Mouse (Mus musculus): Measurements from ENCODE around the gene Nxn.
"Not testable (repeated sequence)": the region's sequence is repeated elsewhere in the genome, so short reads cannot be mapped to it uniquely, and the experiment has no call there.

Gene Nxn

DNA sequence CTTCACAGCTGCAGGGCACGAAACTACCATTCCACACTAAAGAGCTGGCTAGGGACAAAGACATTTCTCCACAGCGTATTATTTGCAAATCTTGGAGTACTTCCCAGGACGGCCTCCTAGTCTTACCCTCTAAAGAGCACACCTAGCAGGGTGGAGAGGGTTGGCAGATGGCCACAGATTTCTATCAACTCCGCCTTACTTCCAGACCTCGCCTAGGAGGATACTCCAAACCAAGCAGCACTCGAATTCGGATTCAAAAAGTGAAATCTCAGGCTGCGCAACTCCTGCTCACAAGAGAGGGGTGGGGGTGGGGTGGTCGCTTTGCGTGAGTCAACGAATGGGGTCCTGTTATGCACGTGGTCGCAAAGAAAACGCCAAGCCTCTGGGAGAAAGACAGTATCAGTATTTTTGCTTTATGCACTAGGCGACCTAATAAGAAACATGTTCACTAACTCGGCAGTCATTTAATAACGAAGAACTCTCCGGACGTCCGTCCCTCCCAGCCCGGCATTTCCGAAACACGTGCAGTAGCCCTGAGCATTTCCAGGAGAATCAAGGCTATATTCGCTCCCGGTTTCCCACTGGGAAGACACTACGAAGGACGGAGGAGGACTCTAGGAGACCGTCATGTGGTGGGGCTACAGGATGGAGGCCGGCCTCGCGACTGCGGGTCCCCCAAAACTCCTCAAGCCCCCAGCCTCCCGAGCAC lies 182.1 kb downstream of the Nxn start:
- peak; percentile 37 for DNase-seq (ENCODE audit: low read depth, low spot score)

DNA sequence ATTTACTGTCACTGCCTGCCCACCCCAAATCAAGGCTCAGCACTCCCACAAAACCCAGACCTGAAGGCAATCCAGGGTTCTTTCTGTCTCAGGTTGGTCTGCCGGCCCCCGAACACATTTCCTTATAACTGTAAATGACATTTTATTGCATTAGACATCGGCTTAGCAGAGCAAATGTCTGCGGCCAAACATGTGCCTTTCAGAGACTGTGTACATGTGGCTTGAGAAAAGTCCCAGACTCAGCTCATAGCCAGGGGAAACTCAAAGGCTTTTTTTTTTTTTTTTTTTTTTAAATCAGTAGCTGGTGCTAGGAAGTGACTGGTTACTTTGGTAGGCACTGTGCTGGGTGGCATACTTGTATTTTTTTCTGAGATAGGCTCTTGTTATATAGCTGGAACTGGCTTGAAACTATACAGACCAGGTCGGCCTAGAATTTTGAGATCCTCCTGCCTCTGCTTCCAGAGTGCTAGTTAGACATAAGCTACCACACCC lies 182.8 kb downstream of the Nxn start:
- no peak for DNase-seq (ENCODE audit: low read depth, low spot score)

DNA sequence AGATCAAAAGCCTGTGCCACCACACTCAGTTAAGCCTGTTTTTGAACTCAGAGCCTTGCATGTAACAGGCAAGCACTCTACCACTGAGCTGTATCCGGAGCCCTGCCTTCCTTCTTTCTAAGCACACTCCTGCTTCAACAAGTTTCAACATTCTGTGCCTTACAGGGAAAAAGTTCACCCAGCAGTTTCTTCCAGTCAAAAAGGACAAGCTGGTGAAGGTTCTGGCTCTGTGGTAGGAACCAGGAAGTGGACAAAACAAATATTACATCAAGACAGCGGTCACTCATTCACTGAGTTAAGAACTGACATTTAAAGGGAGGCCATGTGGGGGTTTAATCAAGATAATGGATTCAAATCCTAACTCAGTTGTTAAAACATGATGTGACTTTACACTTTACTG lies 183.9 kb downstream of the Nxn start:
- DNase-seq (ENCODE audit: low read depth, low spot score) = peak; percentile 30

DNA sequence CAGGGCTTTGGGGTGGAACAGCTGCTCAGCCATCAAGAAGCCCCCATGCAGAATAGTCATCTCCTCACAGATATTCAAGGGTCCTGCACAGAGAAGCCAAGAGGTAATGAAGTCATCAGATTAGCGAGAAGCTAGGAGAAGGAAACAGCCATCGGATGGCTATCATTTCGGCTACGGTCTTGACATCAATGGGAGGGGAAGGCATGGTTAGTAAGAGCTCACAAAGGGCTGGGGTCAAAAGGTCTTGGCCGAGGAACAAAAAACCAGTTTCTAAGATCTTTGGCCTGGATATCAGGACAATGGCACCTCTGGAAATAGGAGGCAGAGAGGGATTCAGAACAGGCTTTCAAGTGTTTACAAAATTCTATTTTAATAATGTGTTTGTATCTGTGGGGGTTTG lies 185.1 kb downstream of the Nxn start:
- DNase-seq (ENCODE audit: low read depth, low spot score) = no peak

DNA sequence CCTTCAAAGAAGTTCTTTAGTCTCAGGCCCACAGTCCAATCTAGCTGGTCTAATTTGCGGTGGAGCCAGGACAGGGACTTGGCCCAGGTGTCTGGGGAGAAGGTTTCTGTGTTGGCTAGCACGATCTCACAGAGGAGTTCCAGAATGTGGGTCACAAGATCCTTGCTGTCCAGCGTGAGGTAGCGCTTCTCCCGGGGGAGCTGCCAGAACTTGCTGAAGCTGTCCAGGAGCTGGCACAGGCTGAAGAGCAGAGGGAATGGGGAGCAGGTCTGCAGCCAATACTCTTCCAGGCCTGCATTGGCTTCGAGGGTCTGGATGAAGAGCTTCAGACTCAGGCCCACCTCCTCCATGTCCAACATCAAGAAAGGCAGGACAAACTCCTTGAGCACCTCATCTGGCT lies 187.3 kb downstream of the Nxn start:
- DNase-seq (ENCODE audit: low read depth, low spot score) = not testable (repeated sequence)

DNA sequence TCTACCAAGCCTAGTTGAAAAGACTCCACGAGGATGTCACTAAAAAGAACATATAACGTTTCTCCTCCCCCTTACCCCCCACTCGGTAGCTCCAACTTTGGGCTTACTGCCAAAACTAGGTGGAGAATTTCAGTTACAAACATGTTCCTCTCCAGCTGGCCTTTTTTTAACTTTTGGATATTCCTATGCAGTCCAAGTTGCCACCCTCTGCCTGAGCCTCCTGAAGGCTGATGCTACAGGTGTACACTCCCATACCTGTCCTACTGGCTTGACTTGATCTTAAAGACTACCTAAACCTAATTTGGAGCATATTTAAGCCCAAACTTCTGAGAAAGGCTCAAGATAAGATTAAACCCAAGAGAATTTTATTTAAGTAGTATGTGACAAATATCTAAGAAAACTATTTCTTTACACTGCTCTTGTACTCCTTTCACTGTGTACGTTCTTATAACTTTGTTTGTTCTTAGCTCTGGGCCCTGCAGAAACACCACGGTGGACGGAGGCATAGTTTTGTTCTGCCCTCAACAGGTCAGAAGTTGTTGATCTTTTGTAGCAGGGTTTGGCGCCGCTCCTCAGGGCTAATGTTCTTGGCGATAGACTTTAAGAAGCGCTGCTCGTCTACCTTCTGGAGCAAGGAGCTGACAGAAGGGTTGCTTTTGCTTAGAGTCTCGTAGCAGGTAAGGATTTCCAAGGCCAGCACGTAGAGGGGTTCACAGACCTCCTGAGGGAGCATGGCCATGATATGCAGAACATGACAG lies 188.5 kb downstream of the Nxn start:
- DNase-seq (ENCODE audit: low read depth, low spot score) = no peak

Measured in CD4-positive helper T cell, adult 2 months (primary cell).